Mouse (Mus musculus): ENCODE measurements around the gene Olfr1192-ps1. TPM values are rescaled to one million over a fixed set of nuclear protein-coding genes. Genes with fewer than 3 reads are reported as not detected.
"Not testable (repeated sequence)": the region's sequence is repeated elsewhere in the genome, so short reads cannot be mapped to it uniquely, and the experiment has no call there.

Olfr1192-ps1 gene
- not detected in 2 replicates for polyA plus RNA-seq (2014; fragmentation: Nextera tagmentation; extraction: Ambion mirVana)

GRCm38 (mm10) chr2:88648209-88648608 is at the start of gene Olfr1192-ps1:
Olfr1192-ps1 (plus strand) TSS chr2:88648509.
- Histone ChIP-seq H3K36me3 (ENCODE audit: control insufficient read depth, insufficient read depth, low read length) (no peaks in the 10 kb centered on the region), H3K9ac (ENCODE audit: low read depth, low read length) (no peak within 1 kb of the TSS), H3K4me1 (ENCODE audit: control insufficient read depth, insufficient read depth, low read length) (no peaks in the 10 kb centered on the region), H3K4me3 (ENCODE audit: low read length) (no peak within 1 kb of the TSS), H3K4me2 (replicated peaks; ENCODE audit: low read depth, low read length) (no peak within 1 kb of the TSS), H3K9me3 (ENCODE audit: control insufficient read depth, low read length) (no peaks in the 10 kb centered on the region), H3K27me3 (ENCODE audit: control insufficient read depth, insufficient read depth, low read length) (no peaks in the 10 kb centered on the region), H3K27ac (ENCODE audit: low read depth, low read length) (no peak within 1 kb of the TSS)
- no peak for ATAC-seq (ENCODE audit: low FRiP score, low TSS enrichment)
- 53% methylated on average over 1 of the region's 1 CpGs for WGBS

GRCm38 (mm10) chr2:88640242-88640641 is 8.1 kb upstream of the Olfr1192-ps1 start, which contains the start of gene Olfr1191-ps1:
Olfr1191-ps1 (plus strand) TSS chr2:88640542.
- WGBS, result 86% methylated on average over 1 of the region's 1 CpGs
- H3K36me3 ChIP-seq (ENCODE audit: control insufficient read depth, insufficient read depth, low read length); H3K27ac ChIP-seq (ENCODE audit: low read depth, low read length); ATAC-seq (ENCODE audit: low FRiP score, low TSS enrichment); H3K27me3 ChIP-seq (ENCODE audit: control insufficient read depth, insufficient read depth, low read length); H3K9ac ChIP-seq (ENCODE audit: low read depth, low read length); H3K9me3 ChIP-seq (ENCODE audit: control insufficient read depth, low read length); H3K4me2 ChIP-seq (replicated peaks; ENCODE audit: low read depth, low read length); H3K4me3 ChIP-seq (ENCODE audit: low read length); H3K4me1 ChIP-seq (ENCODE audit: control insufficient read depth, insufficient read depth, low read length): not testable (repeated sequence)

- H3K36me3 ChIP-seq (ENCODE audit: control insufficient read depth, insufficient read depth, low read length); H3K27ac ChIP-seq (ENCODE audit: low read depth, low read length); H3K4me3 ChIP-seq (ENCODE audit: low read length); H3K9ac ChIP-seq (ENCODE audit: low read depth, low read length); H3K4me2 ChIP-seq (replicated peaks; ENCODE audit: low read depth, low read length); H3K4me1 ChIP-seq (ENCODE audit: control insufficient read depth, insufficient read depth, low read length); H3K27me3 ChIP-seq (ENCODE audit: control insufficient read depth, insufficient read depth, low read length); H3K9me3 ChIP-seq (ENCODE audit: control insufficient read depth, low read length); ATAC-seq (ENCODE audit: low FRiP score, low TSS enrichment): not testable (repeated sequence)
Measured at GRCm38 (mm10) chr2:88675328-88675727, 27.0 kb downstream of the Olfr1192-ps1 start, which contains the start of gene Olfr1193. Olfr1193 (plus strand) TSS chr2:88675628.

DNA sequence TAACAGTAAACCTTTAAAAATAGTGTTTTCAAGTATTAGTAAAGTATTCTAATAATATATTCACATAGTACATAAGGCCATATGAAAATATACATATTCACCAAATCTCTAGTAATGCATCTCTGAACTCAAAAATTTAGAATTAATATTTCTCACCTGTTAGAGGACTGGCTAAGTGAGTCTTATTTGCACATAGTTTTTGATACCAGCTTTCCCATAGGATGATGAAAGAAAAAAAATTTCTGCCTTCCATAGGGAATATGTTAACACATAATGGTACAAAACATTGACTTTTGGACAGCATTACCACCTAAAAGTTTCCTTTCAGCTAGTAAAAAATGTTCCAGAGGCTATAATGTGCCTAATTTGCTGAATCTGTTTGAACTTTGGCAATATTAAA is 40.8 kb downstream of the Olfr1192-ps1 start, which contains the start of gene Olfr1195:
Gene Olfr1195 (minus strand): TSS at position 101 of the 400 bp plus-strand sequence.
- ATAC-seq (ENCODE audit: low FRiP score, low TSS enrichment), result no peak
- H3K9ac ChIP-seq (ENCODE audit: low read depth, low read length), result no peak within 1 kb of the TSS
- H3K36me3 ChIP-seq (ENCODE audit: control insufficient read depth, insufficient read depth, low read length), result no peaks in the 10 kb centered on the region
- no peak within 1 kb of the TSS for H3K4me3 ChIP-seq (ENCODE audit: low read length)
- H3K4me1 ChIP-seq (ENCODE audit: control insufficient read depth, insufficient read depth, low read length), result no peaks in the 10 kb centered on the region
- no peaks in the 10 kb centered on the region for H3K9me3 ChIP-seq (ENCODE audit: control insufficient read depth, low read length)
- H3K4me2 ChIP-seq (replicated peaks; ENCODE audit: low read depth, low read length), result no peak within 1 kb of the TSS
- no peak within 1 kb of the TSS for H3K27ac ChIP-seq (ENCODE audit: low read depth, low read length)
- no peaks in the 10 kb centered on the region for H3K27me3 ChIP-seq (ENCODE audit: control insufficient read depth, insufficient read depth, low read length)

GRCm38 (mm10) chr2:88704497-88704896 is 56.2 kb downstream of the Olfr1192-ps1 start, which contains the start of gene Olfr1196:
Olfr1196 (minus strand) TSS chr2:88704597.
- H3K4me2 ChIP-seq (replicated peaks; ENCODE audit: low read depth, low read length), result no peak within 1 kb of the TSS
- ATAC-seq (ENCODE audit: low FRiP score, low TSS enrichment), result no peak
- H3K9ac ChIP-seq (ENCODE audit: low read depth, low read length), result no peak within 1 kb of the TSS
- H3K9me3 ChIP-seq (ENCODE audit: control insufficient read depth, low read length), result no peaks in the 10 kb centered on the region
- no peaks in the 10 kb centered on the region for H3K36me3 ChIP-seq (ENCODE audit: control insufficient read depth, insufficient read depth, low read length)
- no peaks in the 10 kb centered on the region for H3K27me3 ChIP-seq (ENCODE audit: control insufficient read depth, insufficient read depth, low read length)
- 89% methylated on average over 2 of the region's 2 CpGs for WGBS
- H3K4me3 ChIP-seq (ENCODE audit: low read length), result no peak within 1 kb of the TSS
- H3K4me1 ChIP-seq (ENCODE audit: control insufficient read depth, insufficient read depth, low read length), result no peaks in the 10 kb centered on the region
- no peak within 1 kb of the TSS for H3K27ac ChIP-seq (ENCODE audit: low read depth, low read length)

Other genes starting within 250 kb of the Olfr1192-ps1 start
- not detected in 2 replicates for gene Olfr1179, start 242.1 kb upstream of the Olfr1192-ps1 start, polyA plus RNA-seq (2014; fragmentation: Nextera tagmentation; extraction: Ambion mirVana)
- not detected in 2 replicates for gene Olfr1180, start 229.4 kb upstream of the Olfr1192-ps1 start, polyA plus RNA-seq (2014; fragmentation: Nextera tagmentation; extraction: Ambion mirVana)
- gene Olfr1181, start 222.3 kb upstream of the Olfr1192-ps1 start, polyA plus RNA-seq (2014; fragmentation: Nextera tagmentation; extraction: Ambion mirVana), result not detected in 2 replicates
- gene Gm13757, start 199.4 kb upstream of the Olfr1192-ps1 start, polyA plus RNA-seq (2014; fragmentation: Nextera tagmentation; extraction: Ambion mirVana), result not detected in 2 replicates
- gene Olfr1183, start 193.6 kb upstream of the Olfr1192-ps1 start, polyA plus RNA-seq (2014; fragmentation: Nextera tagmentation; extraction: Ambion mirVana), result not detected in 2 replicates
- gene Olfr1184, start 164.9 kb upstream of the Olfr1192-ps1 start, polyA plus RNA-seq (2014; fragmentation: Nextera tagmentation; extraction: Ambion mirVana), result not detected in 2 replicates
- not detected in 2 replicates for gene Olfr1185-ps1, start 155.2 kb upstream of the Olfr1192-ps1 start, polyA plus RNA-seq (2014; fragmentation: Nextera tagmentation; extraction: Ambion mirVana)
- gene Olfr1186, start 130.0 kb upstream of the Olfr1192-ps1 start, polyA plus RNA-seq (2014; fragmentation: Nextera tagmentation; extraction: Ambion mirVana), result not detected in 2 replicates
- gene Olfr1188, start 91.6 kb upstream of the Olfr1192-ps1 start, polyA plus RNA-seq (2014; fragmentation: Nextera tagmentation; extraction: Ambion mirVana), result not detected in 2 replicates
- gene Olfr1189, start 62.1 kb upstream of the Olfr1192-ps1 start, polyA plus RNA-seq (2014; fragmentation: Nextera tagmentation; extraction: Ambion mirVana), result not detected in 2 replicates
- gene Olfr1191-ps1, start 8.0 kb upstream of the Olfr1192-ps1 start, polyA plus RNA-seq (2014; fragmentation: Nextera tagmentation; extraction: Ambion mirVana), result 0.03 TPM in 1 of 2 replicates, not detected in the other
- not detected in 2 replicates for gene Olfr1193, start 27.1 kb downstream of the Olfr1192-ps1 start, polyA plus RNA-seq (2014; fragmentation: Nextera tagmentation; extraction: Ambion mirVana)
- gene Olfr1195, start 40.7 kb downstream of the Olfr1192-ps1 start, polyA plus RNA-seq (2014; fragmentation: Nextera tagmentation; extraction: Ambion mirVana), result not detected in 2 replicates
- not detected in 2 replicates for gene Olfr1196, start 56.1 kb downstream of the Olfr1192-ps1 start, polyA plus RNA-seq (2014; fragmentation: Nextera tagmentation; extraction: Ambion mirVana)
- gene Olfr1197, start 83.9 kb downstream of the Olfr1192-ps1 start, polyA plus RNA-seq (2014; fragmentation: Nextera tagmentation; extraction: Ambion mirVana), result not detected in 2 replicates
- not detected in 2 replicates for gene Olfr1198, start 102.9 kb downstream of the Olfr1192-ps1 start, polyA plus RNA-seq (2014; fragmentation: Nextera tagmentation; extraction: Ambion mirVana)
- not detected in 2 replicates for gene Olfr1199, start 112.0 kb downstream of the Olfr1192-ps1 start, polyA plus RNA-seq (2014; fragmentation: Nextera tagmentation; extraction: Ambion mirVana)
- gene Olfr1200, start 122.0 kb downstream of the Olfr1192-ps1 start, polyA plus RNA-seq (2014; fragmentation: Nextera tagmentation; extraction: Ambion mirVana), result not detected in 2 replicates
- gene Olfr1201, start 144.5 kb downstream of the Olfr1192-ps1 start, polyA plus RNA-seq (2014; fragmentation: Nextera tagmentation; extraction: Ambion mirVana), result not detected in 2 replicates
- not detected in 2 replicates for gene Olfr1202, start 166.0 kb downstream of the Olfr1192-ps1 start, polyA plus RNA-seq (2014; fragmentation: Nextera tagmentation; extraction: Ambion mirVana)
- gene Olfr1205, start 181.2 kb downstream of the Olfr1192-ps1 start, polyA plus RNA-seq (2014; fragmentation: Nextera tagmentation; extraction: Ambion mirVana), result not detected in 2 replicates
- not detected in 2 replicates for gene Olfr1204, start 200.8 kb downstream of the Olfr1192-ps1 start, polyA plus RNA-seq (2014; fragmentation: Nextera tagmentation; extraction: Ambion mirVana)
- gene Olfr1206, start 214.7 kb downstream of the Olfr1192-ps1 start, polyA plus RNA-seq (2014; fragmentation: Nextera tagmentation; extraction: Ambion mirVana), result not detected in 2 replicates